Mouse (Mus musculus): ENCODE data around the gene Mrpl11. TPM values are rescaled to one million over a fixed set of nuclear protein-coding genes. Genes with fewer than 3 reads are reported as not detected.

Mrpl11 gene
- polyA plus RNA-seq, 1 experiment, result 55.2 TPM

DNA sequence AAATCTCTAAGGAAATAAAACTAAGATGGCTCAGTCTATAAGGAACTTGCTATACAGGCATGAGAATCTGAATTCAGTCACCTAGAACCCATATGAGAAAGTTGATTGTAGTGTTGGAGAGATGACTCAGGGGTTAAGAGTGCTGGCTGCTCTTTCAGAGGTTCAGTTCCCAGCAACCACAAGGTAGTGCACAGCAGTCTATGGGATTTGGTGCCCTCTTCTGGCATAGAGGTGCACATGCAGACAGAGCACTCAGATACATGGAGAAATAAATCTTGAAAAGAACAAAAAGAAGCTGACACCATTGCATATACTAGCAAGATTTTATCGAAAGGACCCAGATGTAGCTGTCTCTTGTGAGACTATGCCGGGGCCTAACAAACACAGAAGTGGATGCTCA is 6.3 kb downstream of the Mrpl11 start:
- no peaks in the 10 kb centered on the region for H3K4me1 ChIP-seq (ENCODE audit: control insufficient read depth, insufficient read depth, low read length)
- no peak overlapping the region for H3K4me3 ChIP-seq (ENCODE audit: insufficient read depth, low read depth, low read length)
- DNase-seq, result no peak
- TF ChIP-seq POLR2A (IDR thresholded peaks at IDR 0.05; ENCODE audit: low read depth, low read length), result no peak
- TF ChIP-seq CTCF (conservative IDR thresholded peaks at IDR 0.05; ENCODE audit: insufficient read depth, insufficient read length, low read depth, low read length), result peak; percentile 64
- H3K36me3 ChIP-seq (ENCODE audit: control insufficient read depth, insufficient read depth, low read length), result no peaks in the 10 kb centered on the region; the same call in 1 of the 2 replicates
- H3K27ac ChIP-seq (ENCODE audit: insufficient read depth, low read depth, low read length), result no peak overlapping the region
- 90% methylated on average over 2 of the region's 2 CpGs for WGBS
- no peaks in the 10 kb centered on the region for H3K27me3 ChIP-seq (replicated peaks; ENCODE audit: control insufficient read depth, insufficient read depth, low read length)

DNA sequence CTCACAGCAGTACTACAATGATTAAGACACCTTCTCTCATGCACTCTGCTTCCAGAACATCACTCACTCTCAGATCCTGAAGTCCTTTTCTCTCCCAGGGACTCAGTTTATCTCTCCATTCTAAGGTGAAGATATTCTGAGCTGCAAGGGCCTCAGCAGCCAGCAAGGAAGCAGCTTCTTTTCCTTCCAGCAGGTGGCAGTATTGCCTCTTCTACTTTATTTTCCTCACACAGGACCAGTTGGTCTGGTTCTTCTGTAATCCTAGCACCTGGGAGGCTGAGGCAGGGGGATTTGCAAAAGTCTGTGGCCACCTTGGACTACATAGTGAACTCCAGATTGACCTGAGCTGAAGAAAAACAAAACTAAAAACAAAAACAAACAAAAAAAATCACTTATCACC is 19.8 kb downstream of the Mrpl11 start:
- H3K27ac ChIP-seq (ENCODE audit: insufficient read depth, low read depth, low read length), result no peak overlapping the region
- peak; percentile 53 for DNase-seq
- H3K4me3 ChIP-seq (ENCODE audit: insufficient read depth, low read depth, low read length), result no peak overlapping the region
- H3K4me1 ChIP-seq (ENCODE audit: control insufficient read depth, insufficient read depth, low read length), result no peaks in the 10 kb centered on the region
- H3K36me3 ChIP-seq (ENCODE audit: control insufficient read depth, insufficient read depth, low read length), result no peaks in the 10 kb centered on the region
- H3K27me3 ChIP-seq (replicated peaks; ENCODE audit: control insufficient read depth, insufficient read depth, low read length), result no peaks in the 10 kb centered on the region
- peak; percentile 78 for TF ChIP-seq CTCF (conservative IDR thresholded peaks at IDR 0.05; ENCODE audit: insufficient read depth, insufficient read length, low read depth, low read length)
- no peak for TF ChIP-seq POLR2A (IDR thresholded peaks at IDR 0.05; ENCODE audit: low read depth, low read length)

DNA sequence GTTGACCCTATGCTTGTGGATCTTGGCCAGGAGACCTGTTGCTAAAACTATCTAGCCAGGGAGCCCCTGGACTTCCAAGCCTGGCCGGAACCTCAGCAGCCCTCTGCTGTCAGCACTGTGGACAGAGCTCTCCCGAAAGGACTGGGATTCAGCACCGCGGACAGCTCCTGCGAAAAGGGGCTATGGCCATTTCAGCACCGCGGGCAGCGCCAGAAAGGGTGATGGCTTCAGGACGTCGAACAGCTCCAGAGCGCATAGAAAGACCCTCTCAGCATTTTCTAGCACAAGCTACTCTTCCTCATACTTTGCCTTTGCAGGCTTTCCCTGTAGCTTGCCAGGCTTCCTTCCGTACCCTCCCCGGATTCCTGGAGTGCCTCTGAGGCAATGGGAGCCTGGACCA is 27.1 kb downstream of the Mrpl11 start:
- Histone ChIP-seq H3K36me3 (ENCODE audit: control insufficient read depth, insufficient read depth, low read length) (no peaks in the 10 kb centered on the region), H3K27ac (ENCODE audit: insufficient read depth, low read depth, low read length) (no peak overlapping the region), H3K27me3 (replicated peaks; ENCODE audit: control insufficient read depth, insufficient read depth, low read length) (0 out of 2 replicates have a peak, but pooled peaks cover 3% of the 10 kb centered on the region), H3K4me3 (ENCODE audit: insufficient read depth, low read depth, low read length) (no peak overlapping the region), H3K4me1 (ENCODE audit: control insufficient read depth, insufficient read depth, low read length) (no peaks in the 10 kb centered on the region)
- DNase-seq, result peak; percentile 89
- 4% methylated on average over 13 of the region's 13 CpGs for WGBS
- TF ChIP-seq CTCF (conservative IDR thresholded peaks at IDR 0.05; ENCODE audit: insufficient read depth, insufficient read length, low read depth, low read length) (no peak; the same call in 1 of the 2 replicates), POLR2A (IDR thresholded peaks at IDR 0.05; ENCODE audit: low read depth, low read length) (no peak)

DNA sequence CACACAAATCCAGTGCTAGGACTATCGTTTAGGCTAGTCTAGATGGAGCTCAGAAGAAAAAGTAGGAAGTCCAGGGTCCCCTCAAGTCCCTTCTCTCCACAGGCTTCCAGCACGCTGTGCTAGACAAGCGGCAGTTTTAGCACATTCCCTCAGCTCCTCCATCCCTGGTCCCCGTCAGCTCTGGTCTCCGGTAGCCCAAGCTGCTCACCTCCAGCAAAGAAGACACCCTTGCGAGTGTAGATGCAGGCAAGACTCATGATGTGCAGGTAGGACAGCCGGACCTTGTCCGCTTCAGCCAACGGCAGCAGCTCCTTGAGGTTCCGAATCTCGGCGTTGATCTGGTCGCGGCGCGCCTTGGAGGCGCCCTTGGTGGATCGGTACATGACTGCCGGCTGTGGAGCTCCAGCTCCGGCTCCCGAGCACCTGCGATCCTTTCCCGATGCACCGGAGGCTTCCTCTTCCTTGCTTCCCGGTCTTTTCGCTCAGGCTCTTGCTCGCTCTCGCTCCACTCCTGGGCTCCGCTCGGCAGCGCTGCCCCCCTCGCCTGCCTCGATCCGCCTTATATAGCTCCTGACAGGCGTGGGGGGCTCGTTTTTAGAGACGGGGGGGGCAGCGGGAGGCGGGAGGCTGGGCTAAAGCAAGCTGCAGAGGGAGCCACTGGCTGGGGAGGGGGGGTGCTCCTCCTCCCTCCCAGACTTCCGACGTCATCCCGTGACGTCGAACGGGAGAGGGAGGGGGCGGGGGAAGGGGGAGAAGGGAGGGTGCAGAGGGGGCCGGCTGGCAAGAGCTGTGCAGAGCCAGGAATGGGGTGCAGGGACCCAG is 27.7 kb downstream of the Mrpl11 start:
- TF ChIP-seq CTCF (conservative IDR thresholded peaks at IDR 0.05; ENCODE audit: insufficient read depth, insufficient read length, low read depth, low read length) (no peak), POLR2A (IDR thresholded peaks at IDR 0.05; ENCODE audit: low read depth, low read length) (no peak)
- no peak for DNase-seq
- no peaks in the 10 kb centered on the region for H3K36me3 ChIP-seq (ENCODE audit: control insufficient read depth, insufficient read depth, low read length)
- no peak overlapping the region for H3K27ac ChIP-seq (ENCODE audit: insufficient read depth, low read depth, low read length)
- H3K4me1 ChIP-seq (ENCODE audit: control insufficient read depth, insufficient read depth, low read length), result no peaks in the 10 kb centered on the region
- whole genome bisulfite sequencing, result 20% methylated on average over 47 of the region's 47 CpGs
- H3K4me3 ChIP-seq (ENCODE audit: insufficient read depth, low read depth, low read length), result no peak overlapping the region
- 0 out of 2 replicates have a peak, but pooled peaks cover 3% of the 10 kb centered on the region for H3K27me3 ChIP-seq (replicated peaks; ENCODE audit: control insufficient read depth, insufficient read depth, low read length)

DNA sequence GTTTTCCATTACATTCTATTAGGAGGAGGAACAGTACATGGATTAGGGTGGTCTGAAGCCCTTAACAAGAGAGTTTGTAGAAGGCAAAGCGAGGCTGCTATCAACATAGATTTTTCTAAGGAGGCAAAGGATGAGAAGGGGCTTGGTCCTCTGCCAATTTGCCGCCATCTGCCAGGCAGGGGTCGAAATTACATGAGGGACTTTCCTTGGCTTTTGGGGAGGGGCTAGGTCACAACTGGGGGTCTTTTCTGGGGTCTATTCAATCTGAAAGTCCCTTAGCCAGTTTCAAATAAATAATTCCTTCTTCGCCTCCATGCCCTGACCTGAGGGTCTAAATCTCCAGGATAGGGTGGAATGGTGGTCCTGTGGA is 28.3 kb downstream of the Mrpl11 start, which contains the start of gene Npas4:
Gene Npas4 (minus strand): TSS at position 61 of the 370 bp plus-strand sequence.
- Histone ChIP-seq H3K36me3 (ENCODE audit: control insufficient read depth, insufficient read depth, low read length) (no peaks in the 10 kb centered on the region), H3K4me3 (ENCODE audit: insufficient read depth, low read depth, low read length) (no peak within 1 kb of the TSS), H3K27ac (ENCODE audit: insufficient read depth, low read depth, low read length) (no peak within 1 kb of the TSS), H3K4me1 (ENCODE audit: control insufficient read depth, insufficient read depth, low read length) (no peaks in the 10 kb centered on the region), H3K27me3 (replicated peaks; ENCODE audit: control insufficient read depth, insufficient read depth, low read length) (0 out of 2 replicates have a peak, but pooled peaks cover 3% of the 10 kb centered on the region)
- WGBS, result 18% methylated on average over 4 of the region's 4 CpGs
- TF ChIP-seq CTCF (conservative IDR thresholded peaks at IDR 0.05; ENCODE audit: insufficient read depth, insufficient read length, low read depth, low read length), result no peak
- no peak for TF ChIP-seq POLR2A (IDR thresholded peaks at IDR 0.05; ENCODE audit: low read depth, low read length)
- no peak for DNase-seq

DNA sequence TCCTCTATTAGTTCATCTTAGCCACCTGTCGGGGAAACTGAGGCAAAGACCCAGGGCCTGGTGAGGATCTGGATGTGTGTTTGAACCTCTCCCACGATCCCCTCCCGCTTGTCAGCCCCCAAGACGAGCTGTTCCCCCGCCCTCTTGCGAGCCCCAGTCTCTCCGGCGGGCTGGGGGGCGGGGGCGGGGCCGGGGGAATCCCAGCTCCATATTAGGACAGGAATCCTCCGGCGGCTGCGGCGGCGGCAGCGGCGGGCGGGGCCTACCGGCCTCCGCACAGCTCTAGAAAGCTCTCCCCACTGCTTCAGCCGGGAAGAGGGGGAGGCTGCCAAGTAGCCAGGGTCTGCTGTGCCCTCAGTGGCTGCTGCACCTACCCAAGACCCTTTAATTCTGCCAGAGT is 28.8 kb downstream of the Mrpl11 start:
- H3K27me3 ChIP-seq (replicated peaks; ENCODE audit: control insufficient read depth, insufficient read depth, low read length), result 0 out of 2 replicates have a peak, but pooled peaks cover 3% of the 10 kb centered on the region
- H3K4me3 ChIP-seq (ENCODE audit: insufficient read depth, low read depth, low read length), result no peak overlapping the region
- H3K36me3 ChIP-seq (ENCODE audit: control insufficient read depth, insufficient read depth, low read length), result no peaks in the 10 kb centered on the region
- no peaks in the 10 kb centered on the region for H3K4me1 ChIP-seq (ENCODE audit: control insufficient read depth, insufficient read depth, low read length)
- no peak overlapping the region for H3K27ac ChIP-seq (ENCODE audit: insufficient read depth, low read depth, low read length)
- no peak for DNase-seq
- no peak for TF ChIP-seq POLR2A (IDR thresholded peaks at IDR 0.05; ENCODE audit: low read depth, low read length)
- no peak for TF ChIP-seq CTCF (conservative IDR thresholded peaks at IDR 0.05; ENCODE audit: insufficient read depth, insufficient read length, low read depth, low read length)
- 3% methylated on average over 22 of the region's 22 CpGs for WGBS

DNA sequence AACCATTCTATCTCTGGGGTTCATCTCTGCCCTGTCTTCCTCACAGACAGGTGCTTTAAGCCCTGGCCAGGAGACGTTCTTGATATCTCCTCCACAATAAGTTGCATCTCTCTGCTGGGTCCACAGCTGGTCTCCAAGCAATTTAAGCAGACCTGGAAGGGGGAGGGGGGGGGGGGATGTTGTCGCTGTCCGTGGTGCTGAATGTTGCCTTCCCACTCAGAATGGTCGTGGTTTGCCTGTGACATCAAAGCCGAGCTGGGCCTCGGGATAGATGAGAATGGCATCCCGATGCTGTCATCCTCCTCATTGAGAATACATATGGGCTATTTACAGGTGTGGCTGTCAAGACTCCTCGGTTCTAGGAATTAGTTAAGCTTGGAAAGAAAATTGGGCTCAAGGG is 30.4 kb downstream of the Mrpl11 start:
- no peaks in the 10 kb centered on the region for H3K36me3 ChIP-seq (ENCODE audit: control insufficient read depth, insufficient read depth, low read length)
- H3K4me3 ChIP-seq (ENCODE audit: insufficient read depth, low read depth, low read length), result no peak overlapping the region
- 0 out of 2 replicates have a peak, but pooled peaks cover 3% of the 10 kb centered on the region for H3K27me3 ChIP-seq (replicated peaks; ENCODE audit: control insufficient read depth, insufficient read depth, low read length)
- no peak for TF ChIP-seq POLR2A (IDR thresholded peaks at IDR 0.05; ENCODE audit: low read depth, low read length)
- no peak for TF ChIP-seq CTCF (conservative IDR thresholded peaks at IDR 0.05; ENCODE audit: insufficient read depth, insufficient read length, low read depth, low read length)
- no peaks in the 10 kb centered on the region for H3K4me1 ChIP-seq (ENCODE audit: control insufficient read depth, insufficient read depth, low read length)
- WGBS, result 17% methylated on average over 8 of the region's 8 CpGs
- H3K27ac ChIP-seq (ENCODE audit: insufficient read depth, low read depth, low read length), result no peak overlapping the region
- no peak for DNase-seq

All from kidney, adult 2 months (tissue).